Mouse (Mus musculus) kidney, postnatal 14 days (tissue): ENCODE measurements around the gene Vangl1.

ENCODE experiments used
- DNase-seq: peaks from one replicate; pipeline ENCODE4 v3.0.0; 2022; ENCODE audit warnings: mixed read lengths

The Vangl1 gene

GRCm38 (mm10) chr3:102140606-102141005 is 63.9 kb downstream of the Vangl1 start:
- no peak for DNase-seq

- no peak for DNase-seq
Observed at GRCm38 (mm10) chr3:102138899-102139298, 65.6 kb downstream of the Vangl1 start.

- DNase-seq, result no peak
Observed at GRCm38 (mm10) chr3:102137158-102137557, 67.3 kb downstream of the Vangl1 start.

GRCm38 (mm10) chr3:102135389-102136113 is 68.9 kb downstream of the Vangl1 start:
- peak; percentile 36 for DNase-seq

GRCm38 (mm10) chr3:102131627-102132324 is 72.7 kb downstream of the Vangl1 start:
- DNase-seq, result no peak

- peak; percentile 9 for DNase-seq
Observed at GRCm38 (mm10) chr3:102130478-102130877, 74.0 kb downstream of the Vangl1 start.

- no peak for DNase-seq
Observed at GRCm38 (mm10) chr3:102128242-102128641, 76.3 kb downstream of the Vangl1 start.

GRCm38 (mm10) chr3:102127114-102127513 is 77.4 kb downstream of the Vangl1 start:
- no peak for DNase-seq

GRCm38 (mm10) chr3:102125546-102125945 is 78.9 kb downstream of the Vangl1 start:
- no peak for DNase-seq

GRCm38 (mm10) chr3:102123654-102124053 is 80.8 kb downstream of the Vangl1 start:
- DNase-seq, result no peak

GRCm38 (mm10) chr3:102122046-102122445 is 82.4 kb downstream of the Vangl1 start:
- DNase-seq, result peak; percentile 4

GRCm38 (mm10) chr3:102120947-102121346 is 83.5 kb downstream of the Vangl1 start:
- no peak for DNase-seq

GRCm38 (mm10) chr3:102111979-102112599 is 92.4 kb downstream of the Vangl1 start:
- no peak for DNase-seq

GRCm38 (mm10) chr3:102108201-102108600 is 96.3 kb downstream of the Vangl1 start:
- DNase-seq, result no peak

GRCm38 (mm10) chr3:102103811-102104565 is 100.5 kb downstream of the Vangl1 start:
- no peak for DNase-seq
